ENCODE assay signal across 17 mouse cellular contexts in the genomic region with DNA sequence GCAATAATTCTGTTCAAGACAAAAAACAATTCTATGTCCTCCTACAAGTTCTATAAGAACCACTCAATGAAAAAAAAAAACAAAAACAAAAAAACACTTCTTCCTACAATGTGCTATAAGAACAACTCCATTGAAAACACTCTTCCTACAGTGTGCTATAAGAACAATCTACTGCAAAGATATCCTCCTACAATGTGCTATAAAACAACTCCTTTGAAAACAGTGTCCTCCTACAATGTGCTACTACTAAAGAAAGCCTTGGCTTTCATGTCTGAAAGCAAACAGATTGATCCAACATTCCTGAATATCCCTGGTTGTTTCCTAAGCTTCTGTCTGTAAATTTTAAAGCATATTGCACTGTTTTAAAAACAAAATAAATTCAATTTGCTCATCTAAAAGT.
"Had no signal": no experiment of that assay in that cellular context is flagged by ENCODE, and none has a peak within 500 bp of the region (broad histone marks: within the 10 kb centered on the region; RNA-seq: fewer than 3 reads in every experiment).

No protein-coding gene starts in this region.

- ATAC-seq: liver, embryonic 12.5 days; liver, postnatal 0 days; lung, postnatal 0 days; midbrain, embryonic 13.5 days; midbrain, embryonic 15.5 days; midbrain, embryonic 16.5 days had no signal

- DNase-seq: left cerebral cortex, postnatal 4 days; liver; liver, embryonic 13.5 days; liver, postnatal 0 days; lung, adult 18-20 months; lung, adult 2 months; lung, embryonic 14.5 days; lung, postnatal 10 days; lung, postnatal 14 days; lung, postnatal 36 days; lung, postnatal 4 days; midbrain, embryonic 14.5 days had no signal
